Mouse (Mus musculus) 416B (cell line): ENCODE measurements around the gene Bcr.

Experiments
- DNase-seq: peaks from one replicate; pipeline ENCODE4 v3.0.0; 2011; ENCODE audit warnings: low read depth

Gene Bcr

DNA sequence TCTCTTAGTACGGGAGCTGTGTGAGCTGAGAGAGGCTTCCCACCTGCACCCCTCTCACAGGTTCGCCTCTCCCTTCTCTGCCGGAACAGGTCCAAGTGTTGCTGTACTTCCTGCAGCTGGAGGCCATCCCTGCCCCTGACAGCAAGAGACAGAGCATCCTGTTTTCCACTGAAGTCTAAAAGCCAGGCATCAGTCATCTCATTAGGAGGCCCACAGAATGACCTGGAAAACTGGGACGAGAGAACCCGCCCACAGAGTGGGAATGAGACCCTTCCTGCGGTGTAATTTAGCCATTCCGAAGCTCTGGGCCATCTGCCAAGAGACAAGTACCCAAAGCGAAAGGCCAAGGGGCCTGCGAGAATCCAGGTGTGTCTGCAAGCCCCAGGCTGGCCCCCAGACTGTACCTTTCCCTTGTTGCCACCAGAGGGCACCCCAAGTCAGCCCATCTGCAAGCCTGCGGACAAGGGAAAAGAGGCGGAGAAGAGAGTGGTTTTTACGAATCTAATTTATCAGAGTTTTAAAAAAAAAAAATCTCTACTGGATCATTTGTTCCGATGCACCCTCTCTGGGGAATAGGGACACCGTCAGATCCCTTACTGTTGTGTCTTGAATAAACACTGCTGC, 121.9 kb downstream of the Bcr start:
- DNase-seq = peak; percentile 70

DNA sequence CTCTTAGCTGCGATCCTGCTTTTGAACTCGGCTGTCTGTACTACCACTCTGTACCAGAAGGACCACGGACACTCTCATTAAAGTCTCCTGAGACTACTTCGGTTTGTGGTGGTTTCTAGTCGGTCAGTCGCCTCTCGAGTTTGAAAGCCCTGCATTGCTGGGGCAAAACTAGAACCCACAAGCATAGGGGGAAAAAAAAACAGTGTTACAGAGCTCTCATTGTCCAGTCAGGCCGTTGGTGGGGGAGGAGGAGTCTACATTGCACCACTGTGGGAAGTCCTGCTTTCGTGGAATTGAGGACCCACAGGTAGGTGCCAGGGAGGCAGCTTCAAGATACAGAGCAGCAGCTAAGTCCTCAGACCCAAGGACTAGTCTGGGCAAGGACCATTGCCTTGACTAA, 124.4 kb downstream of the Bcr start:
- DNase-seq = no peak

DNA sequence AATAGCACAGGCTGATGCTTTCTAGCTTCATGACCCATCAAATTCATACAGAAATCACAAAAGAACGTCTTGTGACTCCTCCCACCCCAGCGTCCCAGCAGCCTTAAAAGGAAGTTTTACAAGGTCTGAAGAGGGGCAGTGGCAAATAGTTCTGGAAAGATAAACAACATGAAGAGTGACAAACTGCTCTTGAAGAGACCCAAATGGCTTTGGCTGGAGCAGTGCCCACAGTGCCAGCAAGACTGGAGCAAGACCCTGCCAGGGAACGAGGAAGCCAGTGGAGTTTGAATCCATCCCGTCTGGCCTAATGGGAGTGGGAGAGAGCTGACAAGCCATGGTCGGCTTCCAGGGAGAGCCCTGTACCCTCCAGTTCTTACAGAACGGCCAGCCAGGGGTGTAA, 126.2 kb downstream of the Bcr start:
- no peak for DNase-seq

DNA sequence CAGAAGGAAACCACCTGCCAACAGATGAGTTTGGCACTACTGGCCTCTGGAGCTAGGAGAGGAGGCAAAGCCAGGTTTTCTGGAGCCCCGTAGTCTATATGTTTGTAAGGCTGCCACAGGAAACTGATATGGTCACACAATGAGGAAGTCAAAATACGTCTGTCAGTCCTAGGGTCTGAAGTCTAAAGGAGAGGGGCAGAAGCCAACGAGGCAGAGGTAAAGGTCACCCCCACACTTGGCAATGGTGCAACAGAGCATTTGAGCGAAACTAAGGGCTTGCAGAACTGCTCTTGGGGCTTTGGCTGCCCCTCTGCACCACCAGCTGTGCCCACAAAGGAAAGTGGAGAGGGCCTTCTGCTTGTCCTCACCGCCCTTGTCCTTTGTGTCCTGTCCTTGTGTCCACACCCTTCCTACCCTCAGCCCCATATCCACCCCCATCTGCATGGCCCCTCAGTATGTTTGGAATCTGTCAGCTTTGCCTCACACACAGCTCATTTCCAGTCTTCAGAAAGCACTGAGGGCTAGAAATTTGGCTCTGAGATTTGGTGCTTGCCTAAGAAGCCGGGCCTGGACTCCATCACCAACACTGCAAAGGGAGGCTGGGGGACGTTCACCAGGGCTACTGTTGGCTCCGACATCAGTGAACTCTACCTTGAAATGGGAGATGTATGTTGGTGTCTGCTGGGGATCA, 127.1 kb downstream of the Bcr start:
- peak; percentile 45 for DNase-seq

DNA sequence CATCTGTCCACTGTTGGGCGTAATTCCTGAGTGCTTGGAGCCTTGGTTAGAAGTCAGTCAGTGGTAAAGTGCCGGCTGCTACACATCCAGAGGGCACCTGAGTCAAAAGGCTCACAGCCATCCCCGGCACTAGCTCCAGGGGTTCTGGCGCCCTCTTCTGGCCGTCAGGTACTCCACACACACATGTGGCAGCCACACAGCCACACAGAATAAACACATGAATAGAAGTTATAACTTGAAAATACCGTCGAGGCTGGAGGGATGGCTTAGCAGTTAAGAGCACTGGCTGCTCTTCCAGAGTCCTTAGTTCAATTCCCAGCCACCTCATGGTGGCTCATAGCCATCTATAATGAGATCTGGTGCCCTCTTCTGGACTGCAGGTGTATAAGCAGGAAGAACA, 131.3 kb downstream of the Bcr start:
- peak; percentile 56 for DNase-seq

DNA sequence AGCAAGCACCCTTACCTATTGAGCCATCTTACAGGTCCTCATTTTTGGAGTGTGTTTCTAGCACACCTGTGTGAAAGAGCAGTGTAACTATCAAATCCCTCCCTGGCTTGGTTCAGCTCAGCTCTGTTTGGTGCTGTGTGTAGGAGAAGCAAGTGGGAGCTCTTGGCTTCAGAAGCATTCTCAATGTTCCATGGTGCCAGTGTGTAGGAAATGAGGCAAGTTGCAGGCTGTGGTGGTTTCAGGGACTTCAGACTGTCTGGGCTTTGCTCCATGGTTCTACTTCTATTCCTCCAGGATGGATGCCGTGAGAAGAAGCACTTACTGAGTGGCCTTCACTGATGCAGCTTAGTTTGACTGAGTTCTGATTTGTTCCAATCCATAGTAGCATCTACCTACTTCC, 137.4 kb downstream of the Bcr start:
- no peak for DNase-seq

DNA sequence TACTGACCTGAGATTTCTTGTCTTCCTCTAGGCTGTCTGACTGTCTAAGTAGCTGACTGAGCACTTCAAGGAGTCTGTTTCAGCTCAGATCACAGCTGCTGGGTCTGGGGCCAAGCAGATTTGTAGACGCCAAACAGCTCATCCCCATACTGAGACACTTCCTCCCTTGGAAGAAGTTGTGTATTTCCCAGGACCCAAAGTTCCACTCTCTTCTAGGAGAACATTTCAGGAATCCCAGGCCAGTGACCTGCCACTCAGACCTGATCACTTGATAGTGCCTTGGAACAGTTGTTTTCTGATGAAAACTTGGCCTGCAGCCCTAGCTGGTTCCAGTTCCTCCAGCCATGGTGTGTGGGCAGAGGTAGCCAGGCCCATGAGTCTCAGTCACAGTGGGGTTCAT, 140.3 kb downstream of the Bcr start:
- DNase-seq = no peak

DNA sequence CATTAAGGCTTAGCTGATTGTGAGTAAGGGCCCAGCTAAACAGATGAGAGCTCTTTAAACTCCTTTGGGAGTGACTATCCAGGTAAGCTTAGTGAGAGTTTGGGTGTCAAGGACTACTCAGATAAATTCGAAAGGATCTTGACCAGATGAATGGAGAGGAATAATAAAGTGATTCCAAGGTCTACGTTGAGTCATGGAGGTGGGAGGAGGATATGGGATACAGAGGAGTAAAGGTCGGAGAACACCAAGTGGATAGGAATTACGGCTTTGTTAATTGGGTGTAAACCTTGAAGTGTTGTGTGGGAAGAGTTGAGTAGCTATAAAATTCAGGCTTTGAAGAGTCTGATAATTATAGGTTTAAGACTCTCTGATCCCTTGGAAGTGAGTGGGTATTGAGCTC, 145.8 kb downstream of the Bcr start:
- no peak for DNase-seq

DNA sequence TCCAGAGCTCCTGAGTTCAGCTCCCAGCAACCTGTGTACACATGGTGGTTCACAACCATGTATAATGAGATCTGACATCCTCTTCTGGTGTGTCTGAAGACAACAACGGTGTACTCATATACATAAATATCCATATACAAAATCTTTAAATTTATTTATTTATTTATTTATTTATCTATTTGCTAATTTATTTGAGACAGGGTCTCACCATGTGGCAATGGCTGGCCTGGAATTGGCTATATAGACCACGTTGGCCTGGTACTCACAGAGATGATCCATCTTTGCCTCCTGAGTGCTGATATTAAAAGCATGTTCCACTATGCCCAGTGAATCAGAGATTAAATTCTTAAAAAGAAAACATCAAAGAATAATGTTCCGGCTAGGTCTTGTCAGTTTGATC, 150.4 kb downstream of the Bcr start:
- DNase-seq = no peak

DNA sequence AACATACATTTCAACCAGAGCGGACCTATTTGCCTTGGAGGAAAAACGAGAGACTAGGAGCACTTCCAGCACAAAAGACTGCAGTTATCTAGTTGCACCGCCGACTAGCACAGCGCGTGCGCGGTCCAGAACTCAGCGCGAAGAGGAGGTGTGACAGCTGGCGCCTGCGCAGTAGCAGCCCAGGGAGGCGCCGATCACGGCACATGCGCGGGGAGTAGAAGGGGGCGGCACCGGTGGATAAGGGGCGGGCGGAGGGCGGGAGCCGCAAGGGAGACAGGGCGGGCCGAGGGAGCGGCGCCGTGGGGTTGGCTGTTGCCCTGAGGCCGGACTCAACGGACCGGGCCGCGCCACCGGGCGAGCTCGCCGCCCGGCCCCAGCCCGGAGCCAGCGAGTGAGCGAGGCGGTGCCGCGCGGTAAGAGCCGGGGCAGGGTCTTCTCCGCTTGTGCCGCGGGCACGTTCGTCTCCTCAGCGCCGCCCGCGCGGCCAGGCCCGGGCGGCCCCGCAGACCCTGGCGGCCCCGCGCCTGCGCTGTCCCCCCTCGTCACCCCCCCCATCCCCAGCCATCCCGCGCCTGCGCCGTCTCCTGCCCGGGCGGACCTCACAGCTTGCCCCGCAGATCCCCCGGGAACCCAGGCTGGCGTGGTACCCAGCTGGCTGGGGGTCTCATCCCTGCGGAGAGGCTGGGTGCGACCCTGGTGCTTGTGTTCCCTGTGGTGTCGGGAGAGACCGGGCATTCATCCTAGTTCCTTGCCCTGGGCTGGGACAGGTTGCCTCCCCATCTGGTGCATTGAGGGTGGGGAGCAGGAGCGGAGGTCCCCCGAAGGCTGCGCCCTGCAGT, 151.6 kb downstream of the Bcr start, which contains the start of gene Specc1l:
Specc1l (plus strand) TSS at position 267 of the 839 bp plus-strand sequence.
- DNase-seq = peak; percentile 96

DNA sequence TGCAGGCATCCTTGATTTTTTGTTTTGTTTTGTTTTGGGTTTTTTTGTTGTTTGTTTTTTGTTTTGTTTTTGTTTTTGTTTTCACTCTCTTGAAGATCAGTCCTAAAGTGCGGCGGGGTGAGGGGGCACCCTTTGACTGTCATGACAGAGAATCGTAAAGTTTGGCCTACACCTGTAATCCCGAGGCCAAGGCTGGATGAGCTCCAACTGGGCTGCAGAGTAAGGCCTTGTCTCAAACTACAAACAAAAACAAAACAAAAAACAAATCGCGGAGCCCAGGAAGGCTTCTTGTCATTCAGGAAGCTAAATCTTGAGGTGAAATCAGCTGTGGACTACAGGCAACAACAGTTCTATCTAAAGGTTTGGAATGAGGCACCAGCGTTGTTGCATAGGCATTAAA, 152.6 kb downstream of the Bcr start:
- no peak for DNase-seq

DNA sequence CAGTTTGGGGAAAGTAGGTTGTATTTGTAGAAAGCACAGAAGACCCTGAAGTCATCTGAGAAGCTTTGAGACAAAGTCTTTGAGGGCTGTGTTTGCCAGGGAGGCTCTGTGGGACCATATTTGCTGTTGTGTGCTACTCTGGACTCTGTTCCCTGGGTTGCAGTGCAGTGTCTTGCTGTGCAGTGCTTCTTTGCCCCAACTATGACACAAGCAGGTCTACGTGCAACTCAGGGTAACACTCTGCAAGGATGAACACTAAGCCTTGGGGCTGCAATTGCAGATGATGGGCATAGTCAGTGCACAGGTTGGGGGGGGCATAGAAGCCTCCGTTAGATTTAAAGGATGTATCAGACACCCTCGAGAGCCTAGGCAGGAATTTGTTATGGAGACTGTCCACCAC, 160.3 kb downstream of the Bcr start:
- DNase-seq = no peak

DNA sequence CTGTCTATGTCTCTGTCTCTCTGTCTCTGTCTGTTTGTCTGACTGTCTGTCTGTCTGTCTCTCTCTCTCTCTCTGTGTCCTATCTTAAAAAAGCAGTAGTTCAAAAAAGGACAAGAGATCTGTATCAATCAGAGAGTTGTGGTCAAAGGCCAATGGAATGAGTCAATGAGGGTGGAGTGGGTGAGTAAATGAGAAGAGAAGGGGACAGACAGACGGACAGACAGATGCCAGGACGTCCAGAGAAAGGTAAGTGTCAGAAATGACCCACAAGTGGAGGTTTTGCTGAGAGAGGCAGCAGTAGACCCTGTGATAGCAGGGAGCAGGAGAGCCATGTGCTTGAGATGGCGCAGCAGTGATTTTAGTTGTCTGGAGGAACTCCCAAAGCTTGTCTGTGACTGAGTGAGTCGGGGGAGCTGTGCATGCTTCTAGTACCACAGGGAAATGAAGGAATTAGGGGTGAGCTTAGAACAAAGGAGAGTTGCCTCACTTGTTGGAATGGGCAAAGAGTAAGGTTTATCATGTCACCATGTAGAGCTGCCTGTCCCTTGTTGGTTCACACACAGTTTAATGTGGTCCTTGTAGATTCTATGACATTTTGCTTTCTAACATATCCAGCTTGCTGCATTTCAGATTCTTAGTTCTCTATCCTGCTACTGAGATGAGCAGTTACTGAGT, 161.7 kb downstream of the Bcr start:
- DNase-seq = peak; percentile 59

DNA sequence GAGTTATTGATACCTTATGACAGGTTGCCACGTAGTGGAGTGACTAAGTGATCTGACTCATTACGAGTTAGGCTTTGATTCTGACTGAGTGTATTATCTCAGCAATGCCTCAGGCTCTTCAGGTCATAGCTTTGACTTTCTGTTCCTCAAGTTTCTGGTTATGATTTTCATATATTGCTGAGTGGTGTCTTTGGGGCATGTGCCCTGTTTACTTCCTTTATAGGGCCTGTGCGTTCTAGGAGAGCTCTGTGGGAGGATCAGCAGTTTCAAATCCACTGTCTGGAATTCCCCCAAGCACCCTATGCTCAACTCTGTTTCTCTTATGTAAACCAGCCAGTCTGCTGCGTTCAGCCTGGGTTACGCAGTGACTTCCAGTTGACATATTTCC, 162.2 kb downstream of the Bcr start:
- peak; percentile 48 for DNase-seq

DNA sequence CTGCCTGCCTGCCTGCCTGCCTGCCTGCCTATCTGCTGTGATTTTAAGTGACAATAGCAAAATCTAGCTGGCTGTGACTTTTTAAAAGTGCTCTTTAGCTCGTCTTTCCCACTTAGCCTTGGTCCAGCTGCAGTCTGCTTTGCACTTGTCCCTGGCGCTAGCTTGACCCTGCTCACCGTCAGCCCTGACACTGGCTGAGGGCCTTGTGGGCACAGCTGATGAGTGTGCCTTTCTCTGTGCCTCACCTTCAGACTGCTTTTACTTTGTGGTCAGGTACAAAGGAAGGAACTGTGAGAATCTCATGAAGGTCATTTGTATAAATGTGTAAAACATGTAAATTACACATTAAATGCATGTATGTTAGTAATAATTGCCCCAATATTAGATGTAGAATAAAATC, 163.8 kb downstream of the Bcr start:
- DNase-seq = no peak

DNA sequence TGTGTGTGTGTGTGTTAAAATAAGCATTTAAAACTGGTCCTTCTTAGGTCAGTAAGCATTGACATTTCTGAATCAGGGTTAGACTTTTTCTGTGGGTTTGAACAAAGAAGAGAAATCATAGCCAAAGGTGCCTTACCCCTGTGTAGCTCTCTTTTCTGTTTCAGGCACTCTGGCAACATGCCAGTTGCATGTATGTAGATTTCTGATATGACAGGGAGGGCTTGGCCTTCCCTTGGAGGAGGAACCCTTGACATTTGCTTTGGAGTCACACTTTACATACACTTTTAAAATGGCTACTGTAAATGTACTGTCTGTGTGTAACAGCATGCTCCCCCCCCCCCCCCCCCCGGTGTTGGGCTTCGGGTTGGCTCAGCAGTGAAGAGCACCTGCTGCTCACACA, 164.2 kb downstream of the Bcr start:
- DNase-seq = peak; percentile 41

DNA sequence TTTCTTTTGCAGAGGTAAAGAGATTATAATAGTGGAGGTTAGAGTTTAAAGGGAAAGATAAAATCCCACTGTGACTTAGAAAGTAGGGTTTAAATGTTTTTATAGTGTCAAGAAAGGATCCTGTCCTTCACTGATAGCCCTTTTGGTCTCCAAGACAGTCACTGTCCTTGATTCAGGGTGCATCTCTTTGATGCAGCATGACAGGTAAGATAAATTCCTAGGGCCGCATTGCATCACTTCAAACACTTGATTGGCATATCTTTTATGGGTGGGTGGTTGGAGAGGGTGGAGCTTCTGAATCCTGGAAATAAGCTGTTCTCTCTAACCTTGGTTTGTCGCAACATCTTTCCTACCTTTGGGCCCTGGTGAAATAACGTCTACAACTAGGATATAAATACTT, 167.0 kb downstream of the Bcr start:
- no peak for DNase-seq

DNA sequence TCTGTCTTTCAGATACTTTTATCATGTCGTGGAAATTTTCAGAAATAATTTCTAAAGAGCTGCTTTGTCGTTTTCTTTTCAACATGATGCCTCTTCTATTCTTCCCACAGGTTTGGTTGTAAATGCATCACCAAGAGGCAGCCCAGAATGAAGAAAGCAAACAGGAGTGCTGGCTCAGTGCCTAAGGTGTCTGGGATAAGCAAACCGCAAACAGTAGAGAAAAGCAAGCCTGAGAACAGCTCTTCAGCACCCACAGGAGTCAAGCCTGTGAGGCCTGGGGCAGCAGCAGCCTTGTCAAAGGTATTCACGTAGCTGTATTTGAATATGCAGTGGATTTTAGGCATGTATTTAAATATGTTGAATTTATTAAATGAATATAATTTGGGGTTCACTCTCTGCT, 170.2 kb downstream of the Bcr start:
- DNase-seq = no peak

DNA sequence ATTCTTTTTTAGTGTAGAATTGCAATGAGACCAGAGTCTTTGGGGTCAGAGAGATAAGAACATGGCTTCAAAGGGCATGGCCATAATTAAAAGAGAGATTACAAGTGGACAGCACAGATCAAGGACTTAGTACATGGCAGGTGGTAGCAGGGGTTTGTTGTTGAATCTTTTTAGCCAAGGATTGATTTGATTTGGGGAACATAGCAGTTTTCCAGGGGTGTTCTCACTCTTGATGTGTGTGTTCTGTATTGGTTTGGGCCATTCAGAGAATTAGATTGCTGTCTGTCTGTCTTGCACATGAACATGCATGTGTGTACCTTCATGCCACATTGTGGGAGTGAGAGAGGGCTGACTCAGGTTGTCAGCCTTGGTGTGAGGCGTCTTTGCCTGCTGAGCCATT, 171.5 kb downstream of the Bcr start:
- no peak for DNase-seq

DNA sequence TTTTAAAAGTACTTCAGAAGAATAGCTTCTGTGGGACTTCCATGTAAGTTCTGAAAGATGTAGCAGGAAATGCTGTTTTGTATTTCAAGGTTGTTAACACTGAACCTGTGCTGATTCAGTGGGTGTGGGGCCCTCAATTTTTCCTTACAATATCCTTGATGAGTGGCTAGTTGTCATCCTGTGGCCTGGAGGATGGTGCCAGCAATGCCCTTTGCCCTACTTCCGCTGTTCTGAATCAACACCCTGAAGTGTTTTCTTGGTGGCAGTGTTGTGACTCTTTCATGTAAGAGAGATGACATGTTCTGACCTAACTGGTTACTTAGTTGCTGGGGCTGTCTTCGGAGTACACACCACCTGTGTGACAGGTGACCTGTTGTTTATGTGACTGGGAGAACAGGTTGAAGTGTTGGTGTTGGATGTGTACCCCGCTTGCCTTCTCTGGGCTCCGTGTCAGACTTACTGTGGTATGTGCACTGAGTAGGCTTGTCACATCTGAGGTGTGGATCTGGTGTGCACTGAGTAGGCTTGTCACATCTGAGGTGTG, 172.3 kb downstream of the Bcr start:
- DNase-seq = no peak

DNA sequence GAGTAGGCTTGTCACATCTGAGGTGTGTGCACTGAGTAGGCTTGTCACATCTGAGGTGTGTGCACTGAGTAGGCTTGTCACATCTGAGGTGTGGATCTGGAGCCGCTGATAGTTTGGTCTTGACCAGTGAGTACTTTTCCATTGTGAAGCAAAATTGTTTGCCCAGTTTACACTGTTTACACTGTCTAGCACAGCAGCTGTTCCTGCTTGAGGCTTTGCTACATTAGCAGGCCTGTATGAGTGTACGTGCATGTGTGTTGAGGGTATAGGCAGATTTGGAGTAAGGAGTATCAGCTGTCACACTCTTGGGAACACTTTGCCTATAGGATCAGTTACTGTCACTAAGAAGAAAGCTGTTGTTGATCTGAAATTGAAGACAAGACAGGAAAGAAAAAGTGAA, 173.1 kb downstream of the Bcr start:
- DNase-seq = no peak
